Mouse (Mus musculus) left cerebral cortex, postnatal 4 days (tissue): ENCODE data around the gene Setdb2. TPM values are rescaled to one million over a fixed set of nuclear protein-coding genes. Genes with fewer than 3 reads are reported as not detected.
"Not testable (repeated sequence)": the region's sequence is repeated elsewhere in the genome, so short reads cannot be mapped to it uniquely, and the experiment has no call there.

Experiments
- DNase-seq: peaks from one replicate; pipeline ENCODE4 v3.0.0-alpha.2; 2022
- intact Hi-C: fragments of 180-260 bp; cut with DNase I; formaldehyde crosslinking; loops from one replicate; pipeline ENCODE4 v1.15.1; 2025
- total RNA-seq, 2 experiments: library from RNA; stranded (reverse); gene quantifications; 2 replicates each; pipeline ENCODE4 v1.2.3; 2021

Gene Setdb2
- 1 to 10 TPM; 4.6 to 5.8 TPM for total RNA-seq

DNA sequence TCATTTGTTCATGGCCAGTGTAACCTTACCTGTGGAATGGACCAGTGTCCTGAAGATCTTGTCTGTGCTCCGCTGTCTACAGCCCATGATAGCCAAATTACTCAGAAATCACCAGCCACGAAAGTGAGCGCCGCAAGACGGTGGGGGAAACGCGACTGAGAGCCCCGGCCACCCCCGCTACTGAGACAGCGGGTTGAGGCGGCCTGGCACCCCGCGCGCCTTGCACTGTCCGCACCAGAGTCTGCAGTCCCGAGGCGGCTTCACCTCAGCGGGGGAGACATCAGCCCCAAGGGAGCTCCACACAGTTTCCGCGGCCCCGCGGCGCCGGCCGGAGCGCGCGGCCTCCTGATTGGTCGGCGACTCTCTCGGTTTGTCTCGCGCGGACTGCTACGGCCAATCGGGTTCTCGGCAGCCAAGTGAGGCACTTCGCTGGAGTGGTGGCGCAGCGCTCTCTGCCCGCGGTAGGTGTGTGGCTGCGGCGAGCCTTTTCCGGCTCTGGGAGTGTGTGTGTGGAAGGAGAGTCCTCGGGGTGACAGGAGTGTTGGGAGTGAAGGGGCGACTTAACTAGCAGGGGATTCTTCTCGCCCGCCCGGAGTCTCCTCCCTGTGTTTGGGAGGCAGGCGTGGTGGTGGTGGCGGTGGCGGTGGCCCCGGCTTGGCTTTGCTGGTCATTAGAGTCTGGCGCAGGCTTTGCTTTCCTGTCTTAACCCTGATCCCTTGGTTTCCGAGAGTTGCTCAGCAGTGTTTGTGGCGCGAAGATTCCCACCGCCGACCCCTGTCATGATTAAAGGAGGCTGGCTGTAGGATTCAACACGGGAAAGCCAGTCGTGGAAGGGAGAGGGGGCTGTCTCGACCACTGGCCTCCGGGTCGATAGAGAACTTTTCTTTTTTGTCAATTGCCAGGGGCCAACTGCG, at the start of gene Setdb2, which contains the start of gene Cab39l:
Gene Setdb2, minus strand, starts transcription at position 327 of the 914 bp plus-strand sequence.
Gene Cab39l, plus strand, starts transcription at position 415 of the 914 bp plus-strand sequence.
- peak; percentile 92 for DNase-seq
- intact Hi-C loops: no loop called here

GRCm38 (mm10) chr14:59485247-59485810, 44.6 kb upstream of the Setdb2 start:
- DNase-seq: no peak
- intact Hi-C loops: no loop called here

DNA sequence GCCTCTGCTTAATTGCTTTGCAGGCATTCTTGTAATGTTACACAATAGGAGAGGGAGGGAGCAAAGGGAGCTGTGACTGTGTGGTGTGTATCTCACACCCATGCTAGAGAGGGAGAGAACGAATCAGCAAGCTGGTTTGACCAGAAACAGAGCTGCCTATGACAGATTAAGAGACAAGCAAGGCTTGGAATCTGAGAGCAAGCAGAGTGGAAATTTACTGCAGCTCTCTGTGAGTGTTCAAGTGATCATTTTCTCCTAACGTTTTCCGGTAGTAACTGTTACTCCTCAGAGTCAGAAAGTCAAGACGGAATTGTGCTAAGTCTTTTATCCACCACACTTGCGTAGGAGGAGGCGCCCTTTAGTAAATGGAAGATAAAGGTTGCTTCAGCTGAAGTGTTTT, 38.0 kb upstream of the Setdb2 start:
- no peak for DNase-seq
- intact Hi-C loops: no loop called here

DNA sequence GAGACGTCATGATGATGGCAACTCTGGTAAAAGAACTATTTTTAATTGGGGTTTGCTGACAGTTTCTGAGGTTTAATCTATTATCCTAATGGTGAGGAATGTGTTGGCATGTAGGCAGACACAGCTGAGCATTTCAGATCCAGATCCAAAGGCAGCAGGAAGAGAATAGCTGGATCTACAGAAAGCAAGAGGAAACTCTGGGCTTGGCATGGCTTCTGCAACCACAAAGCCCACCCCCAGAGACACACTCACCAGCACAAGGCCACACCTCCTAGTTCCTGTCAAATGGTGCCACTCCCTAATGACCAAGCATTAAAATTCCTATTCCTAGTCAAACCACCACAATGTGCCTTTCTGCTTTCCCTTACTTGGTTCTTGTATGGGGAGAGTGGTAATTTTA, 30.1 kb upstream of the Setdb2 start:
- no peak for DNase-seq
- intact Hi-C loops: no loop called here

- no peak for DNase-seq
- intact Hi-C loops: no loop called here
Observed at GRCm38 (mm10) chr14:59467798-59468197, 27.1 kb upstream of the Setdb2 start.

- intact Hi-C loops: no loop called here
- no peak for DNase-seq
Observed at GRCm38 (mm10) chr14:59466503-59466902, 25.8 kb upstream of the Setdb2 start.

DNA sequence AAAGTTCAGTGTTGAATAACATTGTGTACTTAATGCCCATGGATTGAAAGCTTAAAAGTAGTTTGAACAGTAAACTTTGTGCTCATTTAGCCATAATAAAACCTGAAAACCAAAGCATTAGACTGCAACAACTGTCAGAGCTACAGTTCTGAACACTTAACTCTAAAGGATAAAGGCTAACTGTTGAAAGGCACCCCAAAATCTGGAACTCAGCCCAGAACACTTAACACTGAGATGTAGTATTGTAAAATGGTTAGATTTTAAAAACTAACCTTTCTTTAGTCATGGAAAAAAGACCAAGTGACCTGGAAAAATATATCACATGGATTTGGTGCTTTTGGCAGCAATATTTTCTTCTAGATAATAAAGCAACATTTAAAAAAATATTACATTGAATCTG, 7.3 kb upstream of the Setdb2 start:
- no peak for DNase-seq
- intact Hi-C loops: no loop called here

DNA sequence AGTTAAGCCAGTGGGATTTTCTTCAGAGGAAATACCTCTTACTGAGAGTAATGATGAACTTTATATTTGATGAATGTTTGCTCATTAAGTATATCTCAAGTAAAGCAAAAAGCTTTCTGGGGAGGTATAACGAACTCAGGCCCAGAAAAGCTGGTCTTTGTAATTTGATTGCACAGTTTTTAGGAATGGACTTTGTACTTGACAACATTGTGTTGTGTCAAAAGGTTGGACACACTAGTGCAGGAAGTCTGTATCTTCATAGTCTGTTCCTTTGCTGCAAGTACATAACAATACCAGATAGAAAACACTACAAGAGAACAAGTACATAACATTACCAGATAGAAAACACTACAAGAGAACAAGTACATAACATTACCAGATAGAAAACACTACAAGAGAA, 4.7 kb upstream of the Setdb2 start:
- intact Hi-C loops: no loop called here
- no peak for DNase-seq

DNA sequence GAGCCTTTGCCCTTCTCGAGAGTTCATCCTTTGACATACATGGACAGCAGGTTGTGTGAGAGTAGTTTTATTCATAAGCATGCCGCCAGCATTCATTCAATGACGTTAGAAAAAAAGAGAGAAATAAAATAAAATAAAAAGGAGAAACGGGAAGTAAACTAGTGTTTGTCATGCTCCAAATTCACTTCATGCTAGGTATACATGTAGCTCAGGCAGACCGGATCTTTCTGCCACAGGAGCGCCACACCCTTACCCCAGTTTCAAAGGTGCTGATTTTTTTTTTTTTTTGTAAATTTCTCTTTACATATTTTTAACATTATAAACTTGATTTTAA, 755 bp upstream of the Setdb2 start:
- intact Hi-C loops: no loop called here
- DNase-seq: no peak

DNA sequence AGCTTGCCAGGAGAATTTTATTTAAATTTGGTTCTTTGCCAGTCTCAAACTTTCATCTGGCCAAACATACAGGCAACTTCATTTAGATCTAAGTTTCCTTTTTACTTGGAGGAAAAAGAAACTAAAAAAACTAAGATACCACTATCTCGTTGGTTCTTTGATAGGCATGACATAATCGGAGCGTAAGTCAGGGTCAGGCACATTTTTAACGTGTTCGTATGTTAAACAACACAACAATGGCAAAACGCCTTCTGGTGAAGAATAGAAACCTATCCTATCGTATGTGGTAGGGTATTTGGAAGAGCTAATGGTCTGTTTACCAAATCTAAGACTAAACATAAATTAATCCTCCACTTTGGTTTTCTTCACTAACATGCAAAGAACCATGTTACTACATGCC, 645 bp downstream of the Setdb2 start:
- intact Hi-C loops: no loop called here

DNA sequence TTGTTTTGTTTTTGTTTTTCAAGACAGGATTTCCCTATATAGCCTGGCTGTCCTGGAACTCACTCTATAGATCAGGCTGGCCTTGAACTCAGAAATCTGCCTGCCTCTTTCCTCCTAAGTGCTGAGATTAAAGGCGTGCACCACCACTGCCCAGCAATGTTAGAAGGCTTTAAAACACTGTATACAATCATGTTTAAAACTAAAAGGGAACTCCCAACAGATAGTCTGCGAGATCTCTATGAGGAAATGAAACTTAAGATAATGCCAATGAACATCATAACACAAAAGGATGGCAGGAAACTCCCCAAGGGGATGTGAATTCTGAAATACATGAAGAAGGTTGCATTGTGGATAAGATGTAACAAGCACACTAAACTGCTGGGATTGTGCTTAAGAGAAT, 2.2 kb downstream of the Setdb2 start:
- DNase-seq: no peak
- intact Hi-C loops: no loop called here

More for the DNA sequence above, 645 bp downstream of the Setdb2 start:
- DNase-seq: no peak

DNA sequence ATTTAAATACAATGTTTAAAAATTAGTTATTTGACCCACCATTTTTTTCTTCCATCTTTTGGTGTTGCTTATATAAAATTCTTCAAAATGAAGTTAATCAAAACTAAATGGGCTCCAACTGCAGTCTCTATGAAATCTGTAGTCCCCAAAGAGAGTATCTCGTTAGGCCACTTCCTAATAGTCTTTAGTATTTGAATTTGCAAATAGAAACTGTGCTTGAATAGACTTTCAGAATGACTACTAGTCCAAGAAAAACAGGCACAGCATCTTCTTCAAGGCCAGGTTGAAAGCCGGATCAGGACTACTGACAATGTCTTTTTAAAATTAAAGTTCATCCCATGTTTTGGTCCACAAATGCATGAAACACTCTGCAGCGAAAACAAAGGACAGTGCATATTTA, 3.3 kb downstream of the Setdb2 start:
- intact Hi-C loops: no loop called here
- DNase-seq: no peak

DNA sequence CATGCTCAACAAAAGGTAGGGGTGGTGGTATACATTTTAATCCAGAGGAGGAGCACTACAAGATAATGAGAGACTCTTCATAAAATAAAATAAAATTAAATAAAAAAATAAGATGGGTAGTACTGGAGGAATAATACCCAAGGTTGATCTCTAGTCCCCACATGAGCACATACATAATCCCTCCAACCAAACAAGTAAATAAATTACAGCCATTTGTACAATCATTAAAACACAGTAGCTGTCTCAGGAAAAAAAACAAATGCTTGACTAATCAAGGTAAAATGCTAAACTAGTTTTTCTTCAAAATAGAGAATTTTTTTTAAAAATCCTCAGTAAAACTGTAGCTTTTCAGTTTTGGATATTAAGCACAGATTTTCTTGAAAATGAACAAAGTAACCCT, 5.5 kb downstream of the Setdb2 start:
- intact Hi-C loops: no loop called here
- no peak for DNase-seq

DNA sequence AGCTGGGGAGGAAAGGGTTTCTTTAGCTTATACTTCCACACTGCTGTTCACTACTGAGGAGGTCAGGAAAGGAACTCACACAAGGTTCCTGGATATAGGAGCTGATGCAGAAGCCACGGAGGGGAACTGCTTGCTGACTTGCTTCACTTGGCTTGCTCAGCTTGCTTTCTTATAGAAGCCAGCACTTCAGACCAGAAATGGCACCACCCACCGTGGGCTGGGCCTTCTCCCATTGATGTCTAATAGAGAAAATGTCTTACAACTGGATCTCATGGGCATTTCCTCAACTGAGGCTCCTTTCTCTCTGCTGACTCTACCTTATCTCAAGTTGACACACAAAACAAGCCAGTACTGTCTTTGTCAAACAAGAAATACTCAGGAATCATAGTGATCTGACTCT, 6.8 kb downstream of the Setdb2 start:
- intact Hi-C loops: no loop called here
- DNase-seq: no peak

DNA sequence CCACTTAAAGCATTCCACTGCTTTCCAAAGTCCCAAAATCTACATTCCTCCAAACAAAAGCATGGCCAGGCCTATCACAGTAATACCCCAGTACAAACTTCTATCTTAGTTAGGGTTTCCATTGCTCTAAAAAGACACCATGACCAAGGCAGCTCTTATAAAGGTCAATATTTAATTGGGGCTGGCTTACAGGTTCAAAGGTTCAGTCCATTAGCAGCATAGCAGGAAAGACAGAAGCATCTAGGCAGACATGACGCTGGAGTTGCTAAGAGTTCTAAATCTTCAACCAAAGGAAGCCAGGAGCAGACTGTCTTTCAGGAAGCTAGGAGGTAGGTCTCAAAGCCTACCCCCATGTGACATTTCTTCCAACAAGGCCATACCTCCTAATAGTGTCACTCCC, 10.1 kb downstream of the Setdb2 start:
- DNase-seq: no peak
- intact Hi-C loops: no loop called here

- intact Hi-C loops: no loop called here
- no peak for DNase-seq
Observed at GRCm38 (mm10) chr14:59422912-59423663, 17.6 kb downstream of the Setdb2 start.

GRCm38 (mm10) chr14:59418171-59418570, 22.5 kb downstream of the Setdb2 start:
- intact Hi-C loops: no loop called here
- DNase-seq: no peak

DNA sequence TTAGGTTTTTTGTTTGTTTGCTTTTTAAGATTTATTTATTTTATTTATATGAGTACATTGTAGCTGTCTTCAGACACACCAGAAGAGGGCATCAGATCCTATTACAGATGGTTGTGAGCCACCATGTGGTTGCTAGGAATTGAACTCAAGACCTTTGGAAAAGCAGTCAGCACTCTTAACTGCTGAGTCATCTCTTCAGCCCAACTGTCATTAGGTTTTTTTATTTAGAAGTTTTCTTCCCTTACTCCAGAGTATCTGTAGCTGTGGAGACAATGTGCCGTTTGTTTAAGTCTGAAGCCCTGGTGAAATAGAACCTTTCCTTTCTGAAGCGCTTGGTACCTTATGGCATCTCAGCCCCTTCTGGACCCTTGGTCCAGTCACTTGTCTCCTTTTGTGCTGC, 25.7 kb downstream of the Setdb2 start:
- DNase-seq, intact Hi-C loops: not testable (repeated sequence)

GRCm38 (mm10) chr14:59396999-59397398, 43.7 kb downstream of the Setdb2 start:
- intact Hi-C loops: no loop called here
- DNase-seq: no peak

GRCm38 (mm10) chr14:59395281-59395680, 45.4 kb downstream of the Setdb2 start, which contains the start of gene Phf11c:
Gene Phf11c, minus strand, starts transcription at chr14:59395381.
- intact Hi-C loops: no loop called here
- no peak for DNase-seq

DNA sequence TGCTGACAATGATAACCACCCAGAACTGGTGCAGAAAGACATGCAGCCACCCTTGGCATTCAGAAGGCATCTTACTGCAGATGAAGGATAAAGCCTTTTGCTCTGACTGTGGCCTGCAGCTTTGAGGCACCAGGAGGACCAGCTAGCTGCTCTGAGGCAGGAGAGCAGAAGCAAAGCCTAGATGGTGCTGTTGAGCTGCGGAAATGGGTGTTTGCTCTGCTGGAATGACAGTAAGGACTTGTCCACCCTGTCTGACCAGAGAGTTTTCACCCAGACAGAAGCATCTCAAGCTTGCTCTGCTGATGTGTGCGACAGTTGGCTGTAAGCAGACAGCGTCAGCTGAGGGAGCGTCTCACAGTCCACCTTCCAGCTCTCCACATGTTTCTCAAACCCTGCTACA, 50.5 kb downstream of the Setdb2 start:
- intact Hi-C loops, DNase-seq: not testable (repeated sequence)
